Mouse (Mus musculus) heart, postnatal 4 days (tissue): ENCODE measurements around the gene Pik3ip1. TPM values are rescaled to one million over a fixed set of nuclear protein-coding genes. Genes with fewer than 3 reads are reported as not detected.

Experiments used
- DNase-seq: peaks from one replicate; pipeline ENCODE4 v3.0.0; 2021
- total RNA-seq, 2 experiments: library from RNA; stranded (reverse); gene quantifications; 2 replicates each; pipeline ENCODE4 v1.2.3; 2021

Pik3ip1 gene
- total RNA-seq, 2 experiments from 2014 or later = 11.7 to 12.0 TPM

- no peak for DNase-seq
Measured at GRCm38 (mm10) chr11:3305821-3306220, 24.4 kb upstream of the Pik3ip1 start.

GRCm38 (mm10) chr11:3307875-3308274 lies 22.3 kb upstream of the Pik3ip1 start:
- no peak for DNase-seq

GRCm38 (mm10) chr11:3309884-3310283 lies 20.3 kb upstream of the Pik3ip1 start:
- no peak for DNase-seq

- no peak for DNase-seq
Measured at GRCm38 (mm10) chr11:3310789-3311585, 19.2 kb upstream of the Pik3ip1 start.

GRCm38 (mm10) chr11:3311586-3312347 lies 18.4 kb upstream of the Pik3ip1 start:
- no peak for DNase-seq

- DNase-seq = no peak
Measured at GRCm38 (mm10) chr11:3313294-3313693, 16.9 kb upstream of the Pik3ip1 start.

GRCm38 (mm10) chr11:3314148-3314547 lies 16.1 kb upstream of the Pik3ip1 start:
- DNase-seq = peak; percentile 77

GRCm38 (mm10) chr11:3318286-3318685 lies 11.9 kb upstream of the Pik3ip1 start:
- no peak for DNase-seq

- DNase-seq = no peak
Measured at GRCm38 (mm10) chr11:3328271-3328670, 1.9 kb upstream of the Pik3ip1 start.

GRCm38 (mm10) chr11:3328806-3329775 lies 1.1 kb upstream of the Pik3ip1 start:
- no peak for DNase-seq

- peak; percentile 90 for DNase-seq
Measured at GRCm38 (mm10) chr11:3330566-3330965, 365 bp downstream of the Pik3ip1 start.

- DNase-seq = no peak
Measured at GRCm38 (mm10) chr11:3330991-3331750, 970 bp downstream of the Pik3ip1 start.

GRCm38 (mm10) chr11:3331756-3332642 lies 1.8 kb downstream of the Pik3ip1 start:
- DNase-seq = peak; percentile 95

GRCm38 (mm10) chr11:3333111-3333695 lies 3.0 kb downstream of the Pik3ip1 start:
- DNase-seq = no peak

- no peak for DNase-seq
Measured at GRCm38 (mm10) chr11:3334141-3334710, 4.0 kb downstream of the Pik3ip1 start.

GRCm38 (mm10) chr11:3334711-3335316 lies 4.6 kb downstream of the Pik3ip1 start:
- no peak for DNase-seq

- DNase-seq = peak; percentile 49
Measured at GRCm38 (mm10) chr11:3335651-3336216, 5.5 kb downstream of the Pik3ip1 start.

- no peak for DNase-seq
Measured at GRCm38 (mm10) chr11:3336602-3337001, 6.4 kb downstream of the Pik3ip1 start.
